Mouse (Mus musculus): Measurements from ENCODE around the gene Gm20517. TPM values are rescaled to one million over a fixed set of nuclear protein-coding genes. Genes with fewer than 3 reads are reported as not detected.

Gm20517 gene
- total and polyA plus RNA-seq, 3 experiments = 1.9 to 2.9 TPM; not detected in 1

- peak overlapping the region; percentile 98 for H3K27ac ChIP-seq (ENCODE audit: control insufficient read depth, low read depth, low read length)
- TF ChIP-seq ZNF384 (IDR thresholded peaks at IDR 0.05; ENCODE audit: low read depth, low read length) (no peak), CTCF (IDR thresholded peaks at IDR 0.05 in 2 of 3, conservative IDR thresholded peaks at IDR 0.05 in 1 of 3; ENCODE audit: control insufficient read depth in 1 of 3, insufficient read depth in 1 of 3, low read depth in 2 of 3, low read length in 3 of 3, poor library complexity in 1 of 3, severe bottlenecking in 1 of 3) (no peak), ZKSCAN1 (IDR thresholded peaks at IDR 0.05; ENCODE audit: low read depth, low read length) (no peak), EP300 (IDR thresholded peaks at IDR 0.05; ENCODE audit: low read depth in 1 of 2, low read length in 2 of 2) (no peak), RAD21 (IDR thresholded peaks at IDR 0.05; ENCODE audit: low read depth, low read length) (no peak), MYB (IDR thresholded peaks at IDR 0.05; ENCODE audit: low read depth, low read length) (no peak), HCFC1 (IDR thresholded peaks at IDR 0.05; ENCODE audit: low read depth, low read length) (no peak), NELFE (IDR thresholded peaks at IDR 0.05; ENCODE audit: low read depth, low read length) (no peak), USF1 (IDR thresholded peaks at IDR 0.05; ENCODE audit: low read depth, low read length) (no peak), CHD1 (IDR thresholded peaks at IDR 0.05; ENCODE audit: low read depth, low read length) (no peak; the same call in 1 of the 2 replicates), ZC3H11A (IDR thresholded peaks at IDR 0.05; ENCODE audit: low read depth, low read length) (no peak), TBP (IDR thresholded peaks at IDR 0.05; ENCODE audit: low read depth, low read length) (no peak), MEF2A (IDR thresholded peaks at IDR 0.05; ENCODE audit: extremely low read depth, insufficient replicate concordance, low read depth, low read length, poor library complexity, severe bottlenecking) (no peak), TCF12 (IDR thresholded peaks at IDR 0.05; ENCODE audit: low read depth, low read length) (no peak), JUND (IDR thresholded peaks at IDR 0.05; ENCODE audit: low read depth, low read length) (no peak), ELF1 (IDR thresholded peaks at IDR 0.05; ENCODE audit: low read depth, low read length) (no peak), KAT2A (conservative IDR thresholded peaks at IDR 0.05; ENCODE audit: low read depth, low read length) (no peak), MXI1 (IDR thresholded peaks at IDR 0.05; ENCODE audit: low read depth, low read length) (no peak), ZMIZ1 (IDR thresholded peaks at IDR 0.05; ENCODE audit: low read depth, low read length) (no peak)
- H3K4me1 ChIP-seq (ENCODE audit: control insufficient read depth in 1 of 2, insufficient read depth in 2 of 2, low read length in 2 of 2) = peaks cover 20 to 67% of the 10 kb centered on the region in 2 experiments
- H3K36me3 ChIP-seq (ENCODE audit: control insufficient read depth in 1 of 2, insufficient read depth in 2 of 2, low read length in 2 of 2) = peaks cover 0 to 58% of the 10 kb centered on the region in 2 experiments; a peak in 2 of 4 replicates
- H3K9ac ChIP-seq (ENCODE audit: control insufficient read depth, low read depth, low read length, poor library complexity, severe bottlenecking) = peak overlapping the region; percentile 92
- no peaks in the 10 kb centered on the region for H3K9me3 ChIP-seq (replicated peaks; ENCODE audit: insufficient read depth, low read length)
- peak overlapping the region; percentile 86 to 96 for H3K4me3 ChIP-seq (ENCODE audit: control insufficient read depth in 1 of 2, insufficient read depth in 1 of 2, low read depth in 2 of 2, low read length in 2 of 2)
- peak; percentile 51 for DNase-seq (ENCODE audit: low read depth, low spot score)
- H3K79me2 ChIP-seq (ENCODE audit: control insufficient read depth, insufficient read depth, low read length, poor library complexity) = peaks cover 28% of the 10 kb centered on the region
- no peaks in the 10 kb centered on the region for H3K27me3 ChIP-seq (ENCODE audit: control insufficient read depth in 1 of 2, insufficient read depth in 2 of 2, low read length in 2 of 2)
Observed at GRCm38 (mm10) chr17:47594969-47595247, 16.5 kb upstream of the Gm20517 start.

- Histone ChIP-seq H3K27ac (ENCODE audit: control insufficient read depth, low read depth, low read length) (peak overlapping the region; percentile 98), H3K36me3 (ENCODE audit: control insufficient read depth in 1 of 2, insufficient read depth in 2 of 2, low read length in 2 of 2) (peaks cover 0 to 63% of the 10 kb centered on the region in 2 experiments; a peak in 2 of 4 replicates), H3K4me3 (ENCODE audit: control insufficient read depth in 1 of 2, insufficient read depth in 1 of 2, low read depth in 2 of 2, low read length in 2 of 2) (peak overlapping the region; percentile 86 to 96), H3K9me3 (replicated peaks; ENCODE audit: insufficient read depth, low read length) (no peaks in the 10 kb centered on the region), H3K4me1 (ENCODE audit: control insufficient read depth in 1 of 2, insufficient read depth in 2 of 2, low read length in 2 of 2) (peaks cover 24 to 73% of the 10 kb centered on the region in 2 experiments), H3K9ac (ENCODE audit: control insufficient read depth, low read depth, low read length, poor library complexity, severe bottlenecking) (peak overlapping the region; percentile 92), H3K27me3 (ENCODE audit: control insufficient read depth in 1 of 2, insufficient read depth in 2 of 2, low read length in 2 of 2) (no peaks in the 10 kb centered on the region), H3K79me2 (ENCODE audit: control insufficient read depth, insufficient read depth, low read length, poor library complexity) (peaks cover 28% of the 10 kb centered on the region)
- DNase-seq (ENCODE audit: low read depth, low spot score) = peak; percentile 94
- TF ChIP-seq TAL1 (IDR thresholded peaks at IDR 0.05; ENCODE audit: low read length) (peak; percentile 93), POLR2AphosphoS2 (IDR thresholded peaks at IDR 0.05; ENCODE audit: low read length) (no peak; the same call in 1 of the 2 replicates), RAD21 (IDR thresholded peaks at IDR 0.05; ENCODE audit: low read depth, low read length) (no peak), RCOR1 (IDR thresholded peaks at IDR 0.05; ENCODE audit: low read depth, low read length) (peak; percentile 73), UBTF (IDR thresholded peaks at IDR 0.05; ENCODE audit: borderline replicate concordance, insufficient read depth, low read depth, low read length) (no peak), BHLHE40 (IDR thresholded peaks at IDR 0.05; ENCODE audit: borderline replicate concordance, low read depth, low read length) (0 out of 2 replicates have a peak, but pooled peaks have one; percentile 21), ELF1 (IDR thresholded peaks at IDR 0.05; ENCODE audit: low read depth, low read length) (peak; percentile 36; the same call in 1 of the 2 replicates), SIN3A (IDR thresholded peaks at IDR 0.05; ENCODE audit: low read length) (peak; percentile 94), ETS1 (IDR thresholded peaks at IDR 0.05; ENCODE audit: low read depth, low read length) (peak; percentile 97), GABPA (IDR thresholded peaks at IDR 0.05; ENCODE audit: low read depth, low read length) (no peak), GATA1 (IDR thresholded peaks at IDR 0.05; ENCODE audit: low read depth, low read length) (peak; percentile 66), ZNF384 (IDR thresholded peaks at IDR 0.05; ENCODE audit: low read depth, low read length) (peak; percentile 99), TBP (IDR thresholded peaks at IDR 0.05; ENCODE audit: low read depth, low read length) (peak; percentile 64), MAZ (IDR thresholded peaks at IDR 0.05; ENCODE audit: low read depth, low read length) (peak; percentile 40), MAX (IDR thresholded peaks at IDR 0.05; ENCODE audit: low read length) (peak; percentile 22; the same call in 1 of the 2 replicates)
Observed at GRCm38 (mm10) chr17:47595248-47596161, 15.9 kb upstream of the Gm20517 start.
